Comparison of ENCODE assay signal across 8 mouse cellular contexts in genomic region chr7:19359299-19359891, GRCm38 (mm10). TPM values are rescaled to one million over a fixed set of nuclear protein-coding genes. Genes with fewer than 3 reads are reported as not detected.
A peak's percentile ranks its signal among the peaks of the same experiment; 100 is the strongest.
DNase-seq lines count a peak whose midpoint lies in the region; ATAC-seq lines count a peak whose summit lies in the region.

Gene Cd3eap (minus strand): TSS chr7:19359483.
Gene Ppp1r13l (plus strand): TSS chr7:19359749.

- peak; percentile 87 for ATAC-seq in hindbrain, embryonic 16.5 days

- peak; percentile 92 for DNase-seq in ZHBTc4 (ENCODE audit: low read depth, low spot score)
- peak; percentile 87 to 88 for DNase-seq in cerebellum, postnatal 36 days
- peak; percentile 89 for DNase-seq in gastrocnemius, adult 18-20 months (ENCODE audit: low spot score)
- DNase-seq in left cerebral cortex, adult 11 months (ENCODE audit: low spot score), result peak; percentile 85
- DNase-seq in lung, postnatal 36 days, result peak; percentile 91
- peak; percentile 78 for DNase-seq in retina, postnatal 7 days (ENCODE audit: low read depth, low spot score)
- DNase-seq in urinary bladder, adult 2 months (ENCODE audit: low spot score), result peak; percentile 78

- under 1% methylated on average over 31 of the region's 31 CpGs for WGBS in hindbrain, embryonic 16.5 days

- peak within 1 kb of the TSS; percentile 99 for H3K4me2 ChIP-seq in hindbrain, embryonic 16.5 days (ENCODE audit: low read length)

- peaks cover 11% of the 10 kb centered on the region; the same call in 1 of the 2 replicates for H3K36me3 ChIP-seq in hindbrain, embryonic 16.5 days (ENCODE audit: control insufficient read depth, insufficient read depth, low read length)

- H3K4me3 ChIP-seq in hindbrain, embryonic 16.5 days (ENCODE audit: low read length), result peak within 1 kb of the TSS; percentile 75

- H3K27me3 ChIP-seq in hindbrain, embryonic 16.5 days (replicated peaks; ENCODE audit: control insufficient read depth, insufficient read depth, low read length), result 0 out of 2 replicates have a peak, but pooled peaks cover 2% of the 10 kb centered on the region

- H3K9ac ChIP-seq in hindbrain, embryonic 16.5 days (ENCODE audit: low read depth, low read length), result peak within 1 kb of the TSS; percentile 70

- H3K27ac ChIP-seq in hindbrain, embryonic 16.5 days (ENCODE audit: low read depth, low read length), result peak within 1 kb of the TSS; percentile 75

- peaks cover 20% of the 10 kb centered on the region for H3K4me1 ChIP-seq in hindbrain, embryonic 16.5 days (ENCODE audit: control insufficient read depth, insufficient read depth, low read depth, low read length)

- no peaks in the 10 kb centered on the region for H3K9me3 ChIP-seq in hindbrain, embryonic 16.5 days (ENCODE audit: control insufficient read depth, low read length)

RNA-seq across cellular contexts. Expression of gene Cd3eap, which starts in this region (rescaled TPM):
- total RNA-seq in gastrocnemius, adult 18-20 months (2021), result 10 to 100 TPM; 10.8 to 11.4 TPM
- 23.1 and 23.6 TPM in 2 replicates for polyA plus RNA-seq in hindbrain, embryonic 16.5 days (2015; fragmentation: Nextera tagmentation; extraction: Ambion mirVana)
- polyA plus RNA-seq in urinary bladder, adult 2 months (2012; rRNA removed), result 8.9 and 9.8 TPM in 2 replicates

RNA-seq across cellular contexts. Expression of gene Ppp1r13l, which starts in this region (rescaled TPM):
- total RNA-seq in gastrocnemius, adult 18-20 months (2021), result 1 to 10 TPM; 3.6 to 5.3 TPM
- polyA plus RNA-seq in hindbrain, embryonic 16.5 days (2015; fragmentation: Nextera tagmentation; extraction: Ambion mirVana), result 1.5 and 1.9 TPM in 2 replicates
- 16.5 and 19.6 TPM in 2 replicates for polyA plus RNA-seq in urinary bladder, adult 2 months (2012; rRNA removed)

Comparison
In these comparisons a context has a peak if more than half of its experiments do, and no peak if none do; other contexts are left out.
1. Peak in every context shown above with its lines: DNase-seq, ATAC-seq, H3K4me3 ChIP-seq and H3K27ac ChIP-seq.